Mouse (Mus musculus) erythroblast, embryonic 14.5 days (primary cell): ENCODE measurements around the gene Med25. TPM values are rescaled to one million over a fixed set of nuclear protein-coding genes. Genes with fewer than 3 reads are reported as not detected.

Experiments
- H3K27me3 ChIP-seq: 2 replicates; pipeline ENCODE4 v1.6.1; 2012; ENCODE audit warnings: inconsistent platforms; ENCODE audit not compliant: control insufficient read depth
- H3K36me3 ChIP-seq: 2 replicates; pipeline ENCODE4 v1.6.1; 2012; ENCODE audit warnings: mild to moderate bottlenecking, inconsistent platforms; ENCODE audit not compliant: control insufficient read depth
- H3K4me1 ChIP-seq: 2 replicates; pipeline ENCODE4 v1.6.1; 2012; ENCODE audit warnings: inconsistent platforms; ENCODE audit not compliant: control insufficient read depth
- H3K4me3 ChIP-seq: replicated peaks from 2 replicates; pipeline ENCODE3; 2012; ENCODE audit warnings: moderate library complexity, mild to moderate bottlenecking, inconsistent platforms
- H3K9me3 ChIP-seq: 2 replicates; pipeline ENCODE4 v1.6.1; 2012; ENCODE audit warnings: low read length, inconsistent platforms, mixed read lengths; ENCODE audit not compliant: control insufficient read depth
- GATA1 ChIP-seq: IDR thresholded peaks from 2 replicates; pipeline ENCODE4 v1.6.1; 2012; ENCODE audit warnings: low read length, inconsistent platforms, mixed read lengths
- TAL1 ChIP-seq: IDR thresholded peaks from 3 replicates; pipeline ENCODE4 v1.6.1; 2012; ENCODE audit warnings: low read length, inconsistent platforms, mixed read lengths
- polyA plus RNA-seq: library from polyadenylated mRNA; stranded (reverse); fragments of >175 nt; gene quantifications from 2 replicates; pipeline ENCODE4 v1.2.3, GENCODE M21; 2012

The Med25 gene
- polyA plus RNA-seq, 1 experiment: 51.9 TPM

DNA sequence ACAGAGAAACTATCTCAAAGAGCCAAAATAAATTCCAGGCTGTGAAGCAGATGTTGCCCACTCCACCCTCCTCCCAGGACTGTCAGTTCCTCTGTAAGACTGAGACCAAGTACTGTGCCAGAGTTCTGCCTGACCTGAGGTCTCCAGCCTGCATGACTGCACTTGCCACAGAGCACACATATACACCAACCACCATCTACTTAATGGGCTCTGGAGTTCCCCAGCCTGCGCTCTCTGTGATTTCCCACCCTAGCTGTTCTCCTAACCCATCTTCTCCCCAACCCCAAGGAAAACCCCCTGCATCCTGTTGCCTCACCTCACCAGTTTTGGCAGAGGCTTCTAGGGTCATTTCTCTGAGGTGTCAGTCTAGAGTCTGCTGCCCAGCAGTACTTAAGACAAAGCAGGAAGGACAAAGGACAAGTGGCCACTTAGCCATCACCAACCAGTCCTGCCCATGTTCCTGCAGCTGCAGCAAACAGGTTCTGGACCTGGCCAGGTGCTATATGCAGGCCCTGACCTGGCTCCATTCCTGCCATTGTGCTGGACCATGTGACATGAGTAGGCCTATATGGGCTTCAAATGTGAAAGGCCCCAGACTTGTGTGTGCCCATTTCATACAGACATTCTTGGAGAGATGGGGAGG is 57.0 kb downstream of the Med25 start:
- peaks cover 19% of the 10 kb centered on the region for H3K4me1 ChIP-seq

DNA sequence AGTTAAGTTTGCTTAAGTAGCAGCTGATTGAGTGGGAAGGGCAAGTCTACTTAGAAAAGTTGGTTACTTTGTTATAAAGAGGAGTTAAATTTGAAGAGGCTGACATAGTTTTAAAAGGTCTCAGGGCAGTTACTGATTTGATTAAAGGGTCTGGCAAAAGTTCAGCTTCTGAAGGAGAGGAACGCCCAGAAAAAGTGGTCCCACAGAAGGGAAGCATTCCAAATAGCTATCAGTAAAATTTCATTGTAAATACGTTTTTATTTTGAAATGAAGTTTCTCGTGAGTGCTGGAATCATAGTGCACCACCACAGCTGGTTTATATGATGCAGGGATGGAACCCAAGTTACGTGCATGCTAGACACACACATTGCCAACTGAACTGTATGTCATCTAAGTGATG is 59.7 kb downstream of the Med25 start:
- peaks cover 8% of the 10 kb centered on the region; the same call in 1 of the 2 replicates for H3K4me1 ChIP-seq
- no peaks in the 10 kb centered on the region for H3K9me3 ChIP-seq
- TF ChIP-seq TAL1 (no peak), GATA1 (no peak)
- H3K4me3 ChIP-seq: no peak overlapping the region
- H3K27me3 ChIP-seq: no peaks in the 10 kb centered on the region
- peaks cover 70% of the 10 kb centered on the region for H3K36me3 ChIP-seq

More for the DNA sequence above, 57.0 kb downstream of the Med25 start:
- Histone ChIP-seq H3K27me3 (peaks cover 18% of the 10 kb centered on the region), H3K4me3 (no peak overlapping the region), H3K9me3 (no peaks in the 10 kb centered on the region), H3K36me3 (peaks cover 55% of the 10 kb centered on the region)
- TF ChIP-seq TAL1 (no peak), GATA1 (no peak)

DNA sequence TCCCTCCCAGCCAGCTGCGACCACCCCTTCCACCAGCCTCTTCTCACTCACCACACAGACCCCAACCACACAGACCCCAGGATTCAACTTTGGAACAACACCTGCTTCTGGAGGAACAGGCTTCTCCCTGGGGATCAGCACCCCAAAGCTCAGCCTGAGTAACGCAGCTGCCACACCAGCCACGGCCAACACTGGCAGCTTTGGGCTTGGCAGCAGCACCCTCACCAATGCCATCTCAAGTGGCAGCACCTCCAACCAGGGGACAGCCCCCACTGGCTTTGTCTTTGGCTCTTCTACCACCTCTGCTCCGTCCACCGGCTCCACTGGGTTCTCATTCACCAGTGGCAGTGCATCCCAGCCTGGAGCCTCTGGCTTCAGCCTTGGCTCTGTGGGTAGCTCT is 63.8 kb downstream of the Med25 start:
- Histone ChIP-seq H3K4me1 (peaks cover 21% of the 10 kb centered on the region), H3K4me3 (no peak overlapping the region), H3K27me3 (no peaks in the 10 kb centered on the region), H3K9me3 (no peaks in the 10 kb centered on the region), H3K36me3 (peaks cover 91% of the 10 kb centered on the region)
- TF ChIP-seq TAL1: no peak
- TF ChIP-seq GATA1: no peak

DNA sequence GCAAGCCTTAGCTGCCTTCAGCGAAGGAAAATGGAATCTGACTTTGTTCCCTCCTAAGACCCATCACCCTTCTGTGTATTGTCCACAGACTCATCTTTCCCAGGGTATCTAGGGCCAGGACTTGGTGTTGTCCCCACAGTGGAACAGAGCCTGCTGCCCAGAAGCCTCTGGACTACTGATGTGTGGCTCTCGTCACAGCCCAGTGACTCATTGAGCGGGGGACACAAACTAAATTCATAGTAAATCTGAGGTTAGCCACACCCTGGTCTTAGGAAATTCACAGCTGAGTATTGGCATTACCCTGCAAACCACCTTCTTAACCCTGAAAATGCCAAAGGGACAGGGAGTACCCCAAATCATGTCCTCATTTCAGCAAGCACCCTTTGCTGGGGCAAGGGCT is 65.7 kb downstream of the Med25 start:
- Histone ChIP-seq H3K9me3 (no peaks in the 10 kb centered on the region), H3K4me1 (peaks cover 34% of the 10 kb centered on the region), H3K4me3 (no peak overlapping the region), H3K36me3 (peaks cover 94% of the 10 kb centered on the region), H3K27me3 (no peaks in the 10 kb centered on the region)
- TF ChIP-seq GATA1: no peak
- no peak for TF ChIP-seq TAL1

Other genes starting within 250 kb of the Med25 start
- under 0.01 TPM in 1 of 2 replicates, not detected in the other for gene Myh14, start 221.9 kb downstream of the Med25 start, polyA plus RNA-seq
- not detected in 2 replicates for gene Izumo2, start 184.0 kb downstream of the Med25 start, polyA plus RNA-seq
- 16.3 and 18.4 TPM in 2 replicates for gene Vrk3, start 144.3 kb downstream of the Med25 start, polyA plus RNA-seq
- gene Zfp473, start 141.7 kb downstream of the Med25 start, polyA plus RNA-seq: 0.03 and 0.07 TPM in 2 replicates
- gene Nup62, start 76.6 kb downstream of the Med25 start, polyA plus RNA-seq: 6.9 and 10.5 TPM in 2 replicates
- gene Il4i1, start 76.3 kb downstream of the Med25 start, polyA plus RNA-seq: 0.12 and 0.13 TPM in 2 replicates
- 9.7 and 12.0 TPM in 2 replicates for gene Atf5, start 76.1 kb downstream of the Med25 start, polyA plus RNA-seq
- 33.5 and 36.8 TPM in 2 replicates for gene Akt1s1, start 43.7 kb downstream of the Med25 start, polyA plus RNA-seq
- 7.7 and 10.0 TPM in 2 replicates for gene Tbc1d17, start 43.6 kb downstream of the Med25 start, polyA plus RNA-seq
- gene Pnkp, start 35.6 kb downstream of the Med25 start, polyA plus RNA-seq: 4.5 and 5.5 TPM in 2 replicates
- gene Ptov1, start 22.9 kb downstream of the Med25 start, polyA plus RNA-seq: 7.3 and 8.9 TPM in 2 replicates
- gene Fuz, start 3.4 kb upstream of the Med25 start, polyA plus RNA-seq: 2.6 TPM in 2 replicates
- 48.1 and 53.1 TPM in 2 replicates for gene Ap2a1, start 36.8 kb upstream of the Med25 start, polyA plus RNA-seq
- gene Tsks, start 50.5 kb upstream of the Med25 start, polyA plus RNA-seq: not detected in 2 replicates
- 0.05 and 0.07 TPM in 2 replicates for gene Cpt1c, start 82.1 kb upstream of the Med25 start, polyA plus RNA-seq
- gene Prmt1, start 93.9 kb upstream of the Med25 start, polyA plus RNA-seq: 4.3 and 4.9 TPM in 2 replicates
- 10.4 and 10.6 TPM in 2 replicates for gene Irf3, start 104.9 kb upstream of the Med25 start, polyA plus RNA-seq
- 6.1 and 6.4 TPM in 2 replicates for gene Bcl2l12, start 106.0 kb upstream of the Med25 start, polyA plus RNA-seq
- 29.6 and 31.0 TPM in 2 replicates for gene Scaf1, start 123.7 kb upstream of the Med25 start, polyA plus RNA-seq
- 0.45 and 0.53 TPM in 2 replicates for gene Rras, start 125.2 kb upstream of the Med25 start, polyA plus RNA-seq
- 1.6 and 2.9 TPM in 2 replicates for gene Prr12, start 160.2 kb upstream of the Med25 start, polyA plus RNA-seq
- 12.5 and 14.9 TPM in 2 replicates for gene Nosip, start 169.7 kb upstream of the Med25 start, polyA plus RNA-seq
- 3.0 and 3.6 TPM in 2 replicates for gene Prrg2, start 170.0 kb upstream of the Med25 start, polyA plus RNA-seq
- 0.86 and 0.91 TPM in 2 replicates for gene Rcn3, start 199.5 kb upstream of the Med25 start, polyA plus RNA-seq
- 1.0 TPM in 2 replicates for gene Fcgrt, start 211.1 kb upstream of the Med25 start, polyA plus RNA-seq
- gene Rps11, start 231.7 kb upstream of the Med25 start, polyA plus RNA-seq: 22.2 and 23.5 TPM in 2 replicates
- 438 and 543 TPM in 2 replicates for gene Rpl13a, start 236.0 kb upstream of the Med25 start, polyA plus RNA-seq
- not detected in 2 replicates for gene Gm45713, start 243.5 kb upstream of the Med25 start, polyA plus RNA-seq
- gene Flt3l, start 243.7 kb upstream of the Med25 start, polyA plus RNA-seq: 1.7 TPM in 2 replicates